Mouse (Mus musculus) A20 (cell line): Measurements from ENCODE around the gene Cdkn1b.
A peak's percentile ranks its signal among the peaks of the same experiment; 100 is the strongest.

Experiments
- DNase-seq: peaks from one replicate; pipeline ENCODE4 v3.0.0-alpha.2; 2011; ENCODE audit warnings: low read depth, low spot score

Cdkn1b gene

DNA sequence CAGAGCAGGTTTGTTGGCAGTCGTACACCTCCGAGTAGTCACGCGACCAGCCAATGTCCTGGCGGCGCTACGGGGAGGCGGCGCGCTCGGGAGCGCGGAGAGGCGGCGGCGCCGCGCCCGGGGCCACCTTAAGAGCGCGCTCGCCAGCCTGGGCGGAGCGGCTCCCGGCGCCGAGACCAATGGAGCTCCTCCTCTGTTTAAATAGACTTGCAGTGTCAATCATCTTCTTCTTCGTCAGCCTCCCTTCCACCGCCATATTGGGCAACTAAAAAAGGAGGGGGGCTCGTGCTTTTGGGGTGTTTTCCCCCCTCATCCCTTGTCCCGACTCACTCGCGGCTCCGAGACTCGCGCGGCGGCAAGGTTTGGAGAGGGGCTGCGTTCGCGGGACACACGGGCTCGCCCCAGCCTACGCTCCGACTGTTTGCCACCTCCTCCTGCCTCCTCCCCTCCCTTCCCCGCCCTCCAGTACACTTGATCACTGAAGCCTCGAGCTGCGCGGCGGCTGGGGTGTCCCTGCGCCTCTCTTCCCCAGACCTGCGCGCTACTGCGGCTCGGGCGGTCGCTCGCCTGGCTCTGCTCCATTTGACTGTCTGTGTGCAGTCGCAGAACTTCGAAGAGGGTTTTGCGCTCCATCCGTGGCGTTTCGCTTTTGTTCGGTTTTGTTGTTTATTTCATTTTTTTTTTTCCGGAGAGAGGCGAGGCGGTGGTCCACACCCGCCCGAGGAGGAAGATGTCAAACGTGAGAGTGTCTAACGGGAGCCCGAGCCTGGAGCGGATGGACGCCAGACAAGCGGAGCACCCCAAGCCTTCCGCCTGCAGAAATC lies at the start of gene Cdkn1b:
Gene Cdkn1b, plus strand, starts transcription at position 212 of the 824 bp plus-strand sequence.
- peak; percentile 96 for DNase-seq

GRCm38 (mm10) chr6:134870887-134871286 lies 49.3 kb upstream of the Cdkn1b start:
- no peak for DNase-seq

GRCm38 (mm10) chr6:134872236-134872635 lies 48.0 kb upstream of the Cdkn1b start:
- DNase-seq, result no peak

- peak; percentile 49 for DNase-seq
Measured at GRCm38 (mm10) chr6:134873018-134873417, 47.2 kb upstream of the Cdkn1b start.

DNA sequence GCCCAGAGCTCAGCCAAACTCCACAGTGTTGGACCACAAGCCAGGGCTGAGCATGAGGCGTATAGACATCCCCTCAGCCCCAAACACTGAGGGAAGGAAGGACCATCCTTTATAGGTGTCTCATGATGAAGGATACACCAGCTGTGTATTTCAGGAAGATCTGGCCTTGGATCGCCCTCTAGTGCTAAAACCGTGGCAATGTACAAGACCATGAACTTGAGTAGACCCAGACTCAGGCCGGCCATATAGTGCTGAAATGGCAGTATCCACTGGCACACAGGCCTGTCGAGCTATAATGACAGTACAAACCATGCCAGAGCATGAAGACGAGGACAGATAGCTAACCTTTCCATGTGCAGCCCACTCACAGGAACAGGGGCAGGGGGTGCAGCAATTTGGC lies 43.4 kb upstream of the Cdkn1b start:
- DNase-seq, result peak; percentile 54

GRCm38 (mm10) chr6:134877276-134877675 lies 42.9 kb upstream of the Cdkn1b start:
- no peak for DNase-seq

GRCm38 (mm10) chr6:134877892-134878291 lies 42.3 kb upstream of the Cdkn1b start:
- no peak for DNase-seq

DNA sequence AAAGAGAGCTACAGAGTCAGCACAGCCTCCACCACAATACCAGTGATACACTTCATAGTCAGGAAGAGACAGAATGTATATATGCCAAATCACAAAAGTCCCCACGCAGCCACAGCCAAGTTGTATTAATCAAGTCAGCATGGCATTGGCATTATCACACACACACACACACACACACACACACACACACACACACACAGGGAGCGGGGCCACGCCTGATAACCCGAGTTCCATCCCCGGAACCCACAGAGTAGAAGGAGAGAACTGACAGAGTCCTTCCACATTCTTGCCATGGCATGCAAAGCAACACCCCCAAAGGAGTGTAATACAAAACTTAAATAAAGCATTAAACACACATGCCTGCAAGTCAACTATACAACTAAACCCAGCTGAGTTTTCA lies 40.6 kb upstream of the Cdkn1b start:
- DNase-seq, result no peak

DNA sequence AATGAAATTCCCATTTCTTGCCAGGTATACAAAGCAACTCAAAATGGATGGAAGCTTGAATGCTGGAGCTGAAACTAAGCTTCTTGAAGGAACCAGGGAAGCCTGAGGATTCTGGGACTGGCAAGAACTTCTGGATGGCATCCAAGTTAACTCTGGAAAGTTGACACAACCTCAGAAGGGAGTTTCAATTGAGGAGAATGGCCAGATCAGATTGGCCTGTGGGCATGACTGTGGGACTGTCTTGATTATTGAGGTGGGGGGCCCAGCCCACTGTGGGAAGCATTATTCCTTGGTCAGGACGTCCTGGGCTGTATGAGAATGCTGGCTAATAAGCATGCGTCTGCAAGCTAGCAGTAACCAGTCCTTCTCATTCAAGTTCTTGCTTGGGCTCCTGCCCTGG lies 40.2 kb upstream of the Cdkn1b start:
- DNase-seq, result no peak

GRCm38 (mm10) chr6:134883661-134884060 lies 36.5 kb upstream of the Cdkn1b start:
- DNase-seq, result no peak

GRCm38 (mm10) chr6:134885515-134885914 lies 34.7 kb upstream of the Cdkn1b start:
- no peak for DNase-seq

GRCm38 (mm10) chr6:134886475-134886874 lies 33.7 kb upstream of the Cdkn1b start:
- no peak for DNase-seq

GRCm38 (mm10) chr6:134887008-134887407 lies 33.2 kb upstream of the Cdkn1b start:
- no peak for DNase-seq

DNA sequence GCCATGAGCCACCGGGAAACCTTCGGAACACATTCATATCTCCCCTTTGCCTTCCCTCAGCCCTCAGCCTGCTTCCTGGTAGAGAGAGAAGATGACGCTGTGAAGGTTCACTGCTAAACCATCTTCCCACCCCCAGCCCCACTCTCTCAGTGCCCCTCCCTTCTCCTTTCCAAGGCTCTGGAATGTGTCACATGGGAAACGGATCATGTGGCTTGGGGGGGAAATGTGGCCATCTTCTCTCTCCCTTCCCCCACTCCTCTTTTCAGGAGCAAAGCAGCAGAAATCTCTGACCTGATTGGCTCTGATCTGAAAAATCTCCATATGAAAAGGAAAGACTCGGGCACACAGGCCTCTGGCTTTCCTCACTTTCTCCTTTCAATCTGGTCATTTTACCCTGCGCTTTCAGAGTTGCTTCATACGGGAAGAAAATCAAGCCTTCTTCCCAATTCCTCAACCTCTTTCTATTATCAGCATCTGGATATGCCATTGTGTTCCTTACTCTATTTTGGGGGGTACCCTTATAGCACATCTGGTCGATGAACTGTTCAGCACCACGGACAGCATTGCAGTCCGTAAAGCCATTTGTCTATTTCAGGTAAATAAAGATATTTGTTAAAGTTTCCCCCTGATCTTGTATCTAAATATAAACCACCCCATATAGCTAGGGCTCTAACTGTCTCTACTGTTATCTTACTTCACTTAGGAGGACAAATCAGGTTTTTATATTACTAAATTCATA lies 32.3 kb upstream of the Cdkn1b start:
- peak; percentile 17 for DNase-seq

- DNase-seq, result no peak
Measured at GRCm38 (mm10) chr6:134888563-134889017, 31.6 kb upstream of the Cdkn1b start.

GRCm38 (mm10) chr6:134889763-134890162 lies 30.4 kb upstream of the Cdkn1b start:
- DNase-seq, result no peak

DNA sequence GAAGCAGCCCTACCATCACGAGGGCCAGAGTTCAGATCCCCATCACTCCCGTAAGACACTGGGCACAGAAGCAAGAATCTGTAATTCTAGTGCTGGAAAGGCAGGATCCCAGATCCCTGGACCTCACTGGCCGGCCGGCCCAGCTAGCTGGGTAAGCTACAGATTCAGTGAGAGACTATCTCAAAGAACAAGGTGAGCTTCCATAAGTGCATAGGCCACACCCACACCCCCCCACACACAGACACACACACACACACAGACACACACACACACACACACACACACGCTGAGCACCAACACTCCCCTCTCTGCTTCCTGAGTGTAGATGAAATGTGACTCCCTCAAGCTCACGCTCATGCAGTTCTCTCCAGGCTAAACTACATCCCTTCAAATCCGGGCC lies 29.8 kb upstream of the Cdkn1b start:
- DNase-seq, result no peak

DNA sequence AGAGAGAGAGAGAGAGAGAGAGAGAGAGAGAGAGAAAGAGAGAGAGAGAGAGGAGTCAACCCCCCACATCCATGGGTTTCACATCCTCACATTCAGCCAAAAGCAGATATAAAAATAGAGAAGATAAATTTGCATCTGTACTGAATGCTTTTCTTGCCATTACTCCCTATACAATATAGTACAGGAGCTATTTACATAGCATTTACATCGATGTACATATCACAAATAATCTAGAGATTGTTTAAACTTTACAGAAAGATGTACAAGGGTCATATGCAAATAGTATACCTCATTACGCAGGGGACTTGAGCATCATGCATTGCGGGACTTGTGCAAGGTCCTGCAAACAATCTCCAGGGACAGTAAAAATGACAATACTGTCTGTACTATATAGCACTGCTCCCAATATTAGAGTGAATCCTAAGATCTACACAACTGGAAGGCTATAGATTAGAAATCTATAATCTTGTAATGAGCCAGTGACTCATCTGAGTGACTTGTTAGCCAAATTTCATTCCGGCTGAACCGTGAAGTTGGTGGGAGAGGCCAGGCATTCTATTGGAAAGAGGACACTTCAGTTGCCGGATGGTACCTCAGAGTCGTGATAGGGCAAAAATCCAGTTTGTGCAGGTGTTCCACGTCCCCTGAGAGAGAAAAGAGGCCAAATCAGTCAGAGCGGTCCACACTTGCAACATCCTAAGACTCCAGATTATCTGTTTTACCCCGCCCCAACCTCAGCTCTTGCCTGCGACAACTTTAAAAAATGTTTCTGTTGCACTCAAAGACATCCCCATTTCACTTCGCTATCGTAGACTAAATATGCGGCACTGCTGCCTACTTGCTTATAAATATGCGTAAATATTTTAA lies 23.4 kb upstream of the Cdkn1b start:
- peak; percentile 67 for DNase-seq

DNA sequence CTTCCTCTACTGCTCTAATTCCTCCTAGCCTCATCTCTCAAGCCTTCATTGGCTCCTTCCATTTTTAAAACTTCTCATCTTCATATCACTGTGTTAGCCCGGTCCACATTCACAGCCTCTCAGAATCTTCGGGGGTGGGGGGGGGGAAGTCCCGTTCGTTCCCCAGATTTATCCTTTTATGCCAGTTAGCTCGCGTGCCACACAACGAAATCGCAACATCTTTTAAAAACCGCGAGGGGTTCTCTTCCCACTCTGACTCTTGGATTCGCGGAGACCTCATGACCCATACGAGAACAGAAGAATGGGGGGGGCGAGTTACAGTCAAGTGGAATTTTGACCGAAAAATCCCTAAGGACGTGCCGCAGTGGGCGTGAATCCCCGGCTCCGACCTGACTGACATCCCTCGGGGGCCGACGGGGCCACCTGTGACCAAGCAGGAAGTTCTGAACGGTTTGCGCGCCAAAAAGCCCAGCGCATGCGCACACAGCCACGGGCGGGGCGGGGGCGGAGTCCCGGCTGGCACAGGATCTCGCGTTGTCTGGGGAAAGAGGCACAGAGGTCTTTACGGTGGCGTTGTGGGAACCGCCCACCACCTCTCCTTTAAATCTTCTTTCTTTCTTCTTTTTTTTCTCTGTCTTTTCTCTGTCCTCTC lies 22.6 kb upstream of the Cdkn1b start:
- peak; percentile 97 for DNase-seq

DNA sequence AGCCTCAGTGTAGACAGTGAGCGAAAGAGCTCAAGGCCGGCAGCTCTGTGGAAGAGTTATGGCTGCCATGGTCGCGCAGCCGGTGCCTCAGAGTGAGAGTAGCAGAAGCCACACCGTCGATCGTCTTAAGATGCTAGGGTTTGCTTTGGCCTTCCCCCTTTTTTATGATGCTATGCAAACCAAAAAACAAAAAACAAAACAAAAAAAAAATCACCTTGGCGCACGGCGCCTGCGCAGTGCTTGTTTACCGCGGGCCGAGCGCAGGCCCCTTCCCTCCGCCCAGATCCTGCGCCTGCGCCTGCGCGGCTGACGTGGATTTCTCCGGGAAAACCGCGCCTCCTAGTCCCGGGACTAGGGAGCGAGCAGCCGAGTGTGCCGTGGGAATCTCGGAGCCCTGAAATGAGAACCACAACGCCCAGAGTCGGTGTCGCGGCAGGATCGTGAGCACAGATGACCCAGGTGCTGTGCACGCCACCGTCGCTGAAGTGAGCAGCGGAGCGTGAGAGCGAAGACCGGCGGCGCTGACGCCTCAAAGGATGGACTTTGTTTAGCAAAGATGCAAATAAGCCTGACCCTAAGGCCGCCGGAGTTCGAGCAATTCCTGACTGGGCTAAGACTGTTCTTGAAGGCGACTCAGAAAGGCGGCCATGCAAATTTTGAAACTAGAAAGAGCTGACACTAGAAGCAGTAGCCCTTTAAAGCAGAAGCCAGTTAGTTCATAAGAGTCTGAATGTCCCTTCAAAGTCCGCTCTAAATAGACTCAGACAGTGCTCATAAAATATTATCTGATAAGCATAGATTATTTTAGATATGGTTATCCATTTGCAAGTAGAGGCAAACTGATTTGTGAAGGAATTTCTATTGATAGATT lies 21.9 kb upstream of the Cdkn1b start, which contains the start of gene Gpr19:
Gene Gpr19, minus strand, starts transcription at position 484 of the 871 bp plus-strand sequence.
- peak; percentile 97 for DNase-seq
